Mouse (Mus musculus) liver, postnatal 0 days (tissue): ENCODE measurements around the gene Olfr667. TPM values are rescaled to one million over a fixed set of nuclear protein-coding genes. Genes with fewer than 3 reads are reported as not detected.
"Not testable (repeated sequence)": the region's sequence is repeated elsewhere in the genome, so short reads cannot be mapped to it uniquely, and the experiment has no call there.

Experiments
- ATAC-seq: fragments of 200-750 bp; cut with Nextera tagmentation; 2 replicates; pipeline ENCODE4 v1.8.0; 2017; ENCODE audit warnings: mild to moderate bottlenecking, moderate library complexity
- DNase-seq: peaks from one replicate; pipeline ENCODE4 v3.0.0-alpha.2; 2016
- H3K27ac ChIP-seq: fragments of 300-500 bp; sonication (generic); 2 replicates; pipeline ENCODE4 v1.5.1; 2014; ENCODE audit warnings: antibody characterized with exemption, moderate library complexity, mild to moderate bottlenecking, low read depth
- H3K27me3 ChIP-seq: fragments of 300-500 bp; sonication (generic); 2 replicates; pipeline ENCODE4 v1.6.1; 2014; ENCODE audit warnings: low read length, control low read depth, mixed read lengths; ENCODE audit not compliant: insufficient read depth
- H3K36me3 ChIP-seq: fragments of 300-500 bp; sonication (generic); replicated peaks from 2 replicates; pipeline ENCODE4 v1.6.1; 2014; ENCODE audit warnings: mild to moderate bottlenecking, control low read depth, low read length, moderate library complexity, mixed read lengths; ENCODE audit not compliant: insufficient read depth
- H3K4me1 ChIP-seq: fragments of 300-500 bp; sonication (generic); 2 replicates; pipeline ENCODE4 v1.6.1; 2014; ENCODE audit warnings: antibody characterized with exemption, mild to moderate bottlenecking, control low read depth; ENCODE audit not compliant: insufficient read depth
- H3K4me2 ChIP-seq: fragments of 300-500 bp; sonication (generic); 2 replicates; pipeline ENCODE4 v1.6.1; 2014; ENCODE audit warnings: low read depth, mild to moderate bottlenecking, low read length, moderate library complexity, mixed read lengths
- H3K4me3 ChIP-seq: fragments of 300-500 bp; sonication (generic); 2 replicates; pipeline ENCODE4 v1.5.1; 2014; ENCODE audit warnings: low read depth, low read length
- H3K9ac ChIP-seq: fragments of 300-500 bp; sonication (generic); replicated peaks from 2 replicates; pipeline ENCODE4 v1.6.1; 2014; ENCODE audit warnings: mild to moderate bottlenecking, moderate library complexity
- H3K9me3 ChIP-seq: fragments of 300-500 bp; sonication (generic); 2 replicates; pipeline ENCODE4 v1.6.1; 2016; ENCODE audit warnings: mild to moderate bottlenecking, control low read depth, low read length, mixed read lengths
- CTCF ChIP-seq: sonication (generic); IDR thresholded peaks from 2 replicates; pipeline ENCODE4 v1.5.1; 2016; ENCODE audit warnings: antibody characterized with exemption, low read depth
- EP300 ChIP-seq: IDR thresholded peaks from 2 replicates; pipeline ENCODE4 v1.6.1; 2016; ENCODE audit warnings: antibody characterized with exemption, low read depth, mild to moderate bottlenecking
- WGBS: fragments of 180-500 bp; shearing (Covaris S2); extraction: QIAGEN DNeasy Blood & Tissue Kit; methylation state at CpG from one replicate; pipeline ENCODE4 v1.1.7; 2014; ENCODE audit not compliant: insufficient replicate concordance; 5-methylcytosine and 5-hydroxymethylcytosine counted together
- polyA plus RNA-seq: library from polyadenylated mRNA; unstranded; fragments of >200 nt; fragmentation: Nextera tagmentation; extraction: Ambion mirVana; gene quantifications from 2 replicates; pipeline ENCODE4 v1.2.1, GENCODE M21; 2015

Gene Olfr667
- not detected in 2 replicates for polyA plus RNA-seq

DNA sequence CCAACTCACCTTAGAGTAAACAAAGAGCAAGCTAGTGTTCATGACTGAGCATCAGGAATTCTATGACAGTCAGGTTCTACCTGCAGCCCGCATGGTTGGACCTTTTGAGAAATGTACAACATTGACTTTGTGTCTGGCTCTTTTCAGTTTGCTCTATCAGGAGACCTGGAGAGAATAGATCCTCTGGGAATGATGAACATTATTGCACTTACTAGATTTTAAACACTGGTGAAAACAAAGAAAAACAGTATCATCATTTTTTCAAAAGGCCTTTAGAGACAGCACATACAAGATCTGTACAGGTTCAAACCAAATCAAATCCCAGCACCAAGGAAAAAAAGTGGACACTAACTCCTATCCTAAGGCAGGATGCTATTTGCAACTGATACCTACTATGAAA is at the start of gene Olfr667:
Olfr667 (minus strand) TSS at position 101 of the 400 bp plus-strand sequence.
- ATAC-seq (no peak), DNase-seq (no peak)
- no peak within 1 kb of the TSS for H3K4me2 ChIP-seq
- no peak for TF ChIP-seq CTCF
- no peak for TF ChIP-seq EP300
- H3K9me3 ChIP-seq, result no peaks in the 10 kb centered on the region
- WGBS, result 64% methylated on average over 1 of the region's 1 CpGs
- H3K4me3 ChIP-seq, result no peak within 1 kb of the TSS
- H3K9ac ChIP-seq, result no peak within 1 kb of the TSS
- no peaks in the 10 kb centered on the region for H3K27me3 ChIP-seq
- H3K27ac ChIP-seq, result no peak within 1 kb of the TSS
- no peaks in the 10 kb centered on the region for H3K4me1 ChIP-seq
- no peaks in the 10 kb centered on the region for H3K36me3 ChIP-seq

GRCm38 (mm10) chr7:104962520-104962919 is 41.2 kb upstream of the Olfr667 start, which contains the start of gene Olfr670:
Gene Olfr670 (minus strand): TSS chr7:104962620.
- Histone ChIP-seq H3K27me3 (no peaks in the 10 kb centered on the region), H3K9me3 (no peaks in the 10 kb centered on the region; the same call in 1 of the 2 replicates), H3K4me1 (no peaks in the 10 kb centered on the region), H3K4me3 (no peak within 1 kb of the TSS), H3K4me2 (no peak within 1 kb of the TSS), H3K9ac (no peak within 1 kb of the TSS), H3K27ac (no peak within 1 kb of the TSS), H3K36me3 (no peaks in the 10 kb centered on the region)
- ATAC-seq (no peak), DNase-seq (no peak)
- TF ChIP-seq EP300 (no peak), CTCF (no peak)
- WGBS, result 45% methylated on average over 1 of the region's 1 CpGs

GRCm38 (mm10) chr7:104950234-104950633 is 29.0 kb upstream of the Olfr667 start:
- not testable (repeated sequence) for H3K4me1 ChIP-seq, H3K4me3 ChIP-seq, H3K27me3 ChIP-seq, H3K27ac ChIP-seq, H3K9me3 ChIP-seq, DNase-seq, H3K9ac ChIP-seq, H3K36me3 ChIP-seq, ATAC-seq, H3K4me2 ChIP-seq
- WGBS, result 88% methylated on average over 16 of the region's 16 CpGs

- Histone ChIP-seq H3K36me3 (no peaks in the 10 kb centered on the region), H3K9me3 (no peaks in the 10 kb centered on the region), H3K27me3 (no peaks in the 10 kb centered on the region), H3K4me3 (no peak within 1 kb of the TSS), H3K27ac (no peak within 1 kb of the TSS), H3K4me2 (no peak within 1 kb of the TSS), H3K4me1 (no peaks in the 10 kb centered on the region), H3K9ac (no peak within 1 kb of the TSS)
- TF ChIP-seq EP300, result no peak
- TF ChIP-seq CTCF, result no peak
- 90% methylated on average over 1 of the region's 1 CpGs for WGBS
- DNase-seq, result no peak
- ATAC-seq, result no peak
These were observed 12.7 kb upstream of the Olfr667 start, which contains the start of gene Olfr669 for GRCm38 (mm10) chr7:104933940-104934339. Gene Olfr669 (plus strand): TSS chr7:104934240.

DNA sequence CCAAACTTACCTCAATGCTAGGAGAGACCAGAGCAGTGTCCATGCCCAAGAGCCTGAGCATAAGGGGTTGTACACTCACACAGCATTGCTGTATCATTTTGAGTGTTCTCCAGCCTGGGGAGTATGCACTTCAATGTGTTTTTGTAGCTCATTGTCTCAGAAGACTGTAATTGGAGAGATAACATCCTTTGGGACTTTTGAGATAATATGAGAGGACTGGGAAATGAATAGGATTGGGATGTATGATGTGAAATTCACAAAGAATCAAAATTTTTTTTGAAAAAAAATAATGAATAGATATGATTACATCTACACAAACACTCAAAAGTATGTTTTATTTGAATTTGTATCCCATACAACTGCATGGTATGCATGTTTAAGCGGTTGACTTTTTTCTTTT is 6.7 kb upstream of the Olfr667 start, which contains the start of gene Olfr668:
Olfr668 (minus strand) TSS at position 101 of the 400 bp plus-strand sequence.
- no peak for DNase-seq
- WGBS, result 59% methylated on average over 1 of the region's 1 CpGs
- Histone ChIP-seq H3K36me3 (no peaks in the 10 kb centered on the region), H3K4me1 (no peaks in the 10 kb centered on the region), H3K9me3 (no peaks in the 10 kb centered on the region), H3K4me3 (no peak within 1 kb of the TSS), H3K27ac (no peak within 1 kb of the TSS), H3K9ac (no peak within 1 kb of the TSS), H3K27me3 (no peaks in the 10 kb centered on the region), H3K4me2 (no peak within 1 kb of the TSS)
- no peak for TF ChIP-seq EP300
- no peak for TF ChIP-seq CTCF
- no peak for ATAC-seq

DNA sequence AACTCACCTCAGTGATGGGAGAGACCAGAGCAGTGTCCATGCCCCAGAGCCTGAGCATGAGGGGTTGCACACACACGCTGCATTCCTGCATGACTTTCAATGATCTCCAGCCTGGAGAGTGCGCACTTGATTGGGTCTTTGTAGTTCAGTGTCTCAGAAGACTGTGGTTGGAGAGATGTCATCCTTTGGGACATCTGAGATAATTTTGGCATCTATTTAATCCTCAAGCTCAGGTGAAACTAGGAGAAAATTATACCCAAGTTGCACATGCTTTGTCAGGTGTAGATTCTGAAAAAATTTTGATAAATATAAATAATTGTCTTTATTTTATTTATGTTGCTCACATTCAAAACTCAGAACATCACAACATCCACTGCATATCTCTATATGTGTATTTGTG is 25.4 kb downstream of the Olfr667 start, which contains the start of gene Olfr666:
Olfr666 (minus strand) TSS at position 101 of the 400 bp plus-strand sequence.
- ATAC-seq, result no peak
- Histone ChIP-seq H3K4me2 (no peak within 1 kb of the TSS), H3K4me3 (no peak within 1 kb of the TSS), H3K27ac (no peak within 1 kb of the TSS), H3K36me3 (no peaks in the 10 kb centered on the region), H3K4me1 (no peaks in the 10 kb centered on the region), H3K27me3 (no peaks in the 10 kb centered on the region), H3K9ac (no peak within 1 kb of the TSS), H3K9me3 (no peaks in the 10 kb centered on the region)
- 73% methylated on average over 2 of the region's 2 CpGs for WGBS
- TF ChIP-seq EP300 (no peak), CTCF (no peak)
- DNase-seq, result no peak

DNA sequence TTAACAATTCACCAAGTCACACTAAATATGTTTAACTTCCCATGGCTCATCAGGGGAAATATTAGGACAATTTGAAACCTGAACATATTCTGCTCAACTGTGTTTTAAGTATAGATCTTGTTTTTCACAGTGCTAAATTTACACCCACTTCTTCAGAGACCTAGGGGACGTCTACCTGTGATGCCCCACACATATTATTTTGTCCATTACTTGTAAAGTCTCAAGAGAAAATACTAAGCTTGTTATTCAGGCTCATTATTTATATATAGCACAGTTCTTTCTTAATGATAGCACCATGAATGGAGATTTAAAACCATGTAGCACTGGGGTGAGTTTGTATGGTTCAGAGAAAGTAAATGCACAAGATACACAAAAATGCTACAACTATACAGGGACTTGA is 43.6 kb downstream of the Olfr667 start, which contains the start of gene Olfr665:
Olfr665 (plus strand) TSS at position 301 of the 400 bp plus-strand sequence.
- no peak within 1 kb of the TSS for H3K27ac ChIP-seq
- ATAC-seq (no peak), DNase-seq (no peak)
- 28% methylated on average over 1 of the region's 1 CpGs for WGBS
- no peak within 1 kb of the TSS for H3K4me2 ChIP-seq
- H3K4me3 ChIP-seq, result no peak within 1 kb of the TSS
- H3K9me3 ChIP-seq, result no peaks in the 10 kb centered on the region
- no peaks in the 10 kb centered on the region for H3K4me1 ChIP-seq
- H3K9ac ChIP-seq, result no peak within 1 kb of the TSS
- TF ChIP-seq EP300 (no peak), CTCF (no peak)
- no peaks in the 10 kb centered on the region for H3K36me3 ChIP-seq
- no peaks in the 10 kb centered on the region for H3K27me3 ChIP-seq

Other genes with a start within 250 kb of the Olfr667 start
- not detected in 2 replicates for gene Olfr661, start 235.0 kb downstream of the Olfr667 start, polyA plus RNA-seq
- not detected in 2 replicates for gene Usp17le, start 144.0 kb downstream of the Olfr667 start, polyA plus RNA-seq
- not detected in 2 replicates for gene Usp17lb, start 78.9 kb downstream of the Olfr667 start, polyA plus RNA-seq
- not detected in 2 replicates for gene Usp17la, start 64.5 kb downstream of the Olfr667 start, polyA plus RNA-seq
- gene Olfr665, start 43.5 kb downstream of the Olfr667 start, polyA plus RNA-seq, result not detected in 2 replicates
- gene Olfr666, start 25.5 kb downstream of the Olfr667 start, polyA plus RNA-seq, result not detected in 2 replicates
- not detected in 2 replicates for gene Olfr668, start 6.6 kb upstream of the Olfr667 start, polyA plus RNA-seq
- not detected in 2 replicates for gene Olfr669, start 12.8 kb upstream of the Olfr667 start, polyA plus RNA-seq
- not detected in 2 replicates for gene Olfr670, start 41.1 kb upstream of the Olfr667 start, polyA plus RNA-seq
- gene Olfr671, start 57.6 kb upstream of the Olfr667 start, polyA plus RNA-seq, result not detected in 2 replicates
- gene Olfr672, start 80.5 kb upstream of the Olfr667 start, polyA plus RNA-seq, result not detected in 2 replicates
- gene Olfr675, start 107.0 kb upstream of the Olfr667 start, polyA plus RNA-seq, result not detected in 2 replicates
- not detected in 2 replicates for gene Olfr676, start 111.2 kb upstream of the Olfr667 start, polyA plus RNA-seq
- gene Olfr677, start 129.9 kb upstream of the Olfr667 start, polyA plus RNA-seq, result not detected in 2 replicates
- not detected in 2 replicates for gene Olfr678, start 143.0 kb upstream of the Olfr667 start, polyA plus RNA-seq
- not detected in 2 replicates for gene Olfr679, start 159.7 kb upstream of the Olfr667 start, polyA plus RNA-seq
- not detected in 2 replicates for gene Olfr680-ps1, start 171.3 kb upstream of the Olfr667 start, polyA plus RNA-seq
- not detected in 2 replicates for gene Olfr681, start 195.4 kb upstream of the Olfr667 start, polyA plus RNA-seq
- not detected in 2 replicates for gene Olfr683, start 225.5 kb upstream of the Olfr667 start, polyA plus RNA-seq
- not detected in 2 replicates for gene Olfr684, start 242.2 kb upstream of the Olfr667 start, polyA plus RNA-seq